Mouse (Mus musculus): ENCODE measurements at regions not wholly inside any gene's neighbourhood (a gene's known extent, or its start where the extent isn't known, plus 50 kb on each side); places are given as distances from the start of the nearest gene placed in this dataset.

GRCm38 (mm10) chr4:142625456-142625855 is 386.3 kb upstream of the Kazn start:
- H3K27ac ChIP-seq (ENCODE audit: low read depth), result no peak overlapping the region
- no peak overlapping the region for H3K4me2 ChIP-seq (ENCODE audit: low read length)
- WGBS, result 50% methylated on average over 3 of the region's 3 CpGs
- H3K4me3 ChIP-seq (ENCODE audit: low read depth, low read length), result no peak overlapping the region
- H3K4me1 ChIP-seq (replicated peaks; ENCODE audit: control insufficient read depth, insufficient read depth, low read length), result peaks cover 7% of the 10 kb centered on the region; the same call in 1 of the 2 replicates
- no peaks in the 10 kb centered on the region for H3K27me3 ChIP-seq (replicated peaks; ENCODE audit: control insufficient read depth, insufficient read depth, low read length)
- H3K9me3 ChIP-seq (ENCODE audit: control insufficient read depth, low read length), result no peaks in the 10 kb centered on the region
- ATAC-seq (replicated peaks; ENCODE audit: low FRiP score, low TSS enrichment, low read depth) (no peak), DNase-seq (ENCODE audit: low spot score) (no peak)
- no peak overlapping the region for H3K9ac ChIP-seq (ENCODE audit: low read length)
- no peaks in the 10 kb centered on the region for H3K36me3 ChIP-seq (ENCODE audit: control insufficient read depth, insufficient read depth, low read length)

GRCm38 (mm10) chr4:142622151-142622861 is 383.1 kb upstream of the Kazn start:
- H3K4me1 ChIP-seq (replicated peaks; ENCODE audit: control insufficient read depth, insufficient read depth, low read length), result peaks cover 7% of the 10 kb centered on the region; the same call in 1 of the 2 replicates
- DNase-seq (ENCODE audit: low spot score), result no peak
- H3K36me3 ChIP-seq (ENCODE audit: control insufficient read depth, insufficient read depth, low read length), result no peaks in the 10 kb centered on the region
- no peak overlapping the region for H3K9ac ChIP-seq (ENCODE audit: low read length)
- no peaks in the 10 kb centered on the region for H3K9me3 ChIP-seq (ENCODE audit: control insufficient read depth, low read length)
- ATAC-seq (replicated peaks; ENCODE audit: low FRiP score, low TSS enrichment, low read depth), result no peak
- no peak overlapping the region for H3K4me2 ChIP-seq (ENCODE audit: low read length)
- WGBS, result 47% methylated on average over 17 of the region's 17 CpGs
- no peaks in the 10 kb centered on the region for H3K27me3 ChIP-seq (replicated peaks; ENCODE audit: control insufficient read depth, insufficient read depth, low read length)
- H3K27ac ChIP-seq (ENCODE audit: low read depth), result no peak overlapping the region
- no peak overlapping the region for H3K4me3 ChIP-seq (ENCODE audit: low read depth, low read length)

- no peak for ATAC-seq (replicated peaks; ENCODE audit: low FRiP score, low TSS enrichment, low read depth)
- no peak for DNase-seq (ENCODE audit: low spot score)
- Histone ChIP-seq H3K9me3 (ENCODE audit: control insufficient read depth, low read length) (no peaks in the 10 kb centered on the region), H3K27ac (ENCODE audit: low read depth) (no peak overlapping the region), H3K4me1 (replicated peaks; ENCODE audit: control insufficient read depth, insufficient read depth, low read length) (peaks cover 7% of the 10 kb centered on the region; the same call in 1 of the 2 replicates), H3K27me3 (replicated peaks; ENCODE audit: control insufficient read depth, insufficient read depth, low read length) (no peaks in the 10 kb centered on the region), H3K36me3 (ENCODE audit: control insufficient read depth, insufficient read depth, low read length) (no peaks in the 10 kb centered on the region), H3K4me3 (ENCODE audit: low read depth, low read length) (no peak overlapping the region), H3K9ac (ENCODE audit: low read length) (no peak overlapping the region), H3K4me2 (ENCODE audit: low read length) (no peak overlapping the region)
- 74% methylated on average over 8 of the region's 8 CpGs for WGBS
These were observed 380.2 kb upstream of the Kazn start for GRCm38 (mm10) chr4:142619396-142619795.

GRCm38 (mm10) chr4:142618770-142619169 is 379.6 kb upstream of the Kazn start:
- Histone ChIP-seq H3K4me2 (ENCODE audit: low read length) (no peak overlapping the region), H3K27me3 (replicated peaks; ENCODE audit: control insufficient read depth, insufficient read depth, low read length) (no peaks in the 10 kb centered on the region), H3K36me3 (ENCODE audit: control insufficient read depth, insufficient read depth, low read length) (no peaks in the 10 kb centered on the region), H3K4me1 (replicated peaks; ENCODE audit: control insufficient read depth, insufficient read depth, low read length) (peaks cover 7% of the 10 kb centered on the region; the same call in 1 of the 2 replicates), H3K9ac (ENCODE audit: low read length) (no peak overlapping the region), H3K27ac (ENCODE audit: low read depth) (no peak overlapping the region), H3K9me3 (ENCODE audit: control insufficient read depth, low read length) (peaks cover 1% of the 10 kb centered on the region; the same call in 1 of the 2 replicates), H3K4me3 (ENCODE audit: low read depth, low read length) (no peak overlapping the region)
- DNase-seq (ENCODE audit: low spot score) (no peak), ATAC-seq (replicated peaks; ENCODE audit: low FRiP score, low TSS enrichment, low read depth) (no peak; the same call in 1 of the 2 replicates)
- WGBS, result 31% methylated on average over 4 of the region's 4 CpGs

GRCm38 (mm10) chr4:142617676-142618075 is 378.5 kb upstream of the Kazn start:
- no peaks in the 10 kb centered on the region for H3K36me3 ChIP-seq (ENCODE audit: control insufficient read depth, insufficient read depth, low read length)
- peaks cover 5% of the 10 kb centered on the region; the same call in 1 of the 2 replicates for H3K4me1 ChIP-seq (replicated peaks; ENCODE audit: control insufficient read depth, insufficient read depth, low read length)
- no peak overlapping the region for H3K4me3 ChIP-seq (ENCODE audit: low read depth, low read length)
- no peak for DNase-seq (ENCODE audit: low spot score)
- WGBS, result 67% methylated on average over 5 of the region's 5 CpGs
- H3K9ac ChIP-seq (ENCODE audit: low read length), result no peak overlapping the region
- H3K4me2 ChIP-seq (ENCODE audit: low read length), result no peak overlapping the region
- H3K27me3 ChIP-seq (replicated peaks; ENCODE audit: control insufficient read depth, insufficient read depth, low read length), result no peaks in the 10 kb centered on the region
- no peak for ATAC-seq (replicated peaks; ENCODE audit: low FRiP score, low TSS enrichment, low read depth)
- H3K9me3 ChIP-seq (ENCODE audit: control insufficient read depth, low read length), result peaks cover 6% of the 10 kb centered on the region; the same call in 1 of the 2 replicates
- H3K27ac ChIP-seq (ENCODE audit: low read depth), result no peak overlapping the region

GRCm38 (mm10) chr4:142616901-142617300 is 377.7 kb upstream of the Kazn start:
- H3K27me3 ChIP-seq (replicated peaks; ENCODE audit: control insufficient read depth, insufficient read depth, low read length), result no peaks in the 10 kb centered on the region
- peaks cover 6% of the 10 kb centered on the region; the same call in 1 of the 2 replicates for H3K9me3 ChIP-seq (ENCODE audit: control insufficient read depth, low read length)
- WGBS, result 87% methylated on average over 7 of the region's 7 CpGs
- H3K4me3 ChIP-seq (ENCODE audit: low read depth, low read length), result no peak overlapping the region
- no peak for DNase-seq (ENCODE audit: low spot score)
- no peak for ATAC-seq (replicated peaks; ENCODE audit: low FRiP score, low TSS enrichment, low read depth)
- no peaks in the 10 kb centered on the region for H3K4me1 ChIP-seq (replicated peaks; ENCODE audit: control insufficient read depth, insufficient read depth, low read length)
- H3K27ac ChIP-seq (ENCODE audit: low read depth), result no peak overlapping the region
- no peaks in the 10 kb centered on the region for H3K36me3 ChIP-seq (ENCODE audit: control insufficient read depth, insufficient read depth, low read length)
- no peak overlapping the region for H3K4me2 ChIP-seq (ENCODE audit: low read length)
- H3K9ac ChIP-seq (ENCODE audit: low read length), result no peak overlapping the region

- no peak overlapping the region for H3K4me3 ChIP-seq (ENCODE audit: low read depth, low read length)
- H3K9ac ChIP-seq (ENCODE audit: low read length), result no peak overlapping the region
- H3K36me3 ChIP-seq (ENCODE audit: control insufficient read depth, insufficient read depth, low read length), result no peaks in the 10 kb centered on the region
- H3K4me1 ChIP-seq (replicated peaks; ENCODE audit: control insufficient read depth, insufficient read depth, low read length), result no peaks in the 10 kb centered on the region
- DNase-seq (ENCODE audit: low spot score) (no peak), ATAC-seq (replicated peaks; ENCODE audit: low FRiP score, low TSS enrichment, low read depth) (no peak)
- WGBS, result 86% methylated on average over 3 of the region's 3 CpGs
- H3K9me3 ChIP-seq (ENCODE audit: control insufficient read depth, low read length), result 0 out of 2 replicates have a peak, but pooled peaks cover 3% of the 10 kb centered on the region
- no peak overlapping the region for H3K27ac ChIP-seq (ENCODE audit: low read depth)
- H3K27me3 ChIP-seq (replicated peaks; ENCODE audit: control insufficient read depth, insufficient read depth, low read length), result no peaks in the 10 kb centered on the region
- no peak overlapping the region for H3K4me2 ChIP-seq (ENCODE audit: low read length)
These were observed 365.9 kb upstream of the Kazn start for GRCm38 (mm10) chr4:142605098-142605497.

- Histone ChIP-seq H3K4me3 (ENCODE audit: low read depth, low read length) (no peak overlapping the region), H3K4me1 (replicated peaks; ENCODE audit: control insufficient read depth, insufficient read depth, low read length) (peaks cover 3% of the 10 kb centered on the region; the same call in 1 of the 2 replicates), H3K4me2 (ENCODE audit: low read length) (no peak overlapping the region), H3K9ac (ENCODE audit: low read length) (no peak overlapping the region), H3K27ac (ENCODE audit: low read depth) (no peak overlapping the region), H3K27me3 (replicated peaks; ENCODE audit: control insufficient read depth, insufficient read depth, low read length) (no peaks in the 10 kb centered on the region), H3K9me3 (ENCODE audit: control insufficient read depth, low read length) (0 out of 2 replicates have a peak, but pooled peaks cover 3% of the 10 kb centered on the region), H3K36me3 (ENCODE audit: control insufficient read depth, insufficient read depth, low read length) (no peaks in the 10 kb centered on the region)
- 29% methylated on average over 4 of the region's 4 CpGs for WGBS
- DNase-seq (ENCODE audit: low spot score), result no peak
- ATAC-seq (replicated peaks; ENCODE audit: low FRiP score, low TSS enrichment, low read depth), result no peak
These were observed 358.0 kb upstream of the Kazn start for GRCm38 (mm10) chr4:142597214-142597613.
